Mouse (Mus musculus) frontal cortex, postnatal 14 days (tissue): Measurements from ENCODE around the gene Papss2.
"Not testable (repeated sequence)": the region's sequence is repeated elsewhere in the genome, so short reads cannot be mapped to it uniquely, and the experiment has no call there.

Experiments used
- DNase-seq, 2 experiments: peaks; one replicate each; pipeline ENCODE4 v3.0.0; 2022; ENCODE audit warnings: low spot score in 2 of 2

The Papss2 gene

DNA sequence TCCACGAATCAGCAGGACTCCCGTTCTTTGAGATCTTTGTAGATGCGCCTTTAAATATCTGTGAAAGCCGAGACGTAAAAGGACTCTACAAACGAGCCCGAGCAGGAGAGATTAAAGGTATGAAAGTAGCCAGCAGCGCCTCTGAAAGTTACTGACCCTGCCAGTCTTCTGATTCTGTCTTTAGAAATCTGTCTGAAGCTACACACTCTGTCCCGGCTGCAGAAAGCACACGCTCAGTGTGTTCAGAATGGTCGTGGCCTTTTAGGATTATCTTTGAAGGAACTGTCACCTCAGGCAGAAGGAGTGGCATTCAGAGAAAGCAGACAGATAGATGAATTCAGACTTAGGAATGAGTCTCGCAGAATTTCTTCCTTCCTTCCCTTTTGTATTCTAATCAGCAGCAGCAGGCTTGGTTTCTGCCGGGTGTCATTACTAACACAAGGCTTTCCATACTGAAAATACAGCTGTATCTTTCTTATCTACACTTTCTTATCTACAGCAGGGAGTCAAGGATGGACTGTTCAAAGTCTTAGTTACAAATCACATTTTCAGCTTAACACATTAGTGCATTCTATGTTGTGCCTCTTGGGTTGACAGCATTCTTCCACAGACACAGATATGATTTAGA, 42.8 kb downstream of the Papss2 start:
- DNase-seq = no peak

DNA sequence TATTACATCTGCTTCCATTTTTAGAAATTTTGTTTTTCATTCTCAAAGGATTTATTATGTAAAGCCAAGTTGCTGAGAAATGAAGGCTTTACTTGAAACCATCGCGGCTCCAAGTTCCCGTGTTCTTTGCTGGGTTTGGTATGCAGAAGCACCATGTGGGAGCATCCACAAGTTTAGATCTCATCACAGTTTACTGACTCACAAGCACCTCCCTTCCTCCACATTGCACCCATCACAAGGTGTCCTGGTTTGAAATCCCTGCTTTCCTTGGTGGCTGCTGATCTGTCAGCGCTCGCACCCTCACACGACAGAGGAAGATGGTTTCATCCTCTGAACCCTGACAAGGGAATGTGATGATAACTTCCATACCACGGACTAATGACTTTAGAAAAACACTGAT, 45.9 kb downstream of the Papss2 start:
- DNase-seq = no peak

DNA sequence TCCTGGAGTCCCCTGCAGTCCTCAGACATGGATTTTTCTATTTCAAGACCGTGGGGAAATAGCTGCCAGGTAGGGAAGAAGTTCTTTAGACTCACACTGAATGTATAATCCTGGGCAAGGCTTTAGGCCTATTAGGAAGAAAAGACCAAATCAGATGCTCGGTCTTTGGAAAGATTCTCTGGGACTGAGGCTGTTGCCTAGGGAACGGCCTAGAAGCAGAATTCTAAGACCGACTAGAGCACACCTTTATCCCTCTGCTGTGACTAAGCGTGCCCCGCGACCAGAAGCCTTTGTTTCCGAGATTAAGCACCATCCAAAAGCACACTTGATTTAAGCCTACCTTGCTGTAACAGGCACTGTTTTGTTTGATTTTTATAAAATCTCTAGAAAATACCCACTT, 46.4 kb downstream of the Papss2 start:
- no peak for DNase-seq

DNA sequence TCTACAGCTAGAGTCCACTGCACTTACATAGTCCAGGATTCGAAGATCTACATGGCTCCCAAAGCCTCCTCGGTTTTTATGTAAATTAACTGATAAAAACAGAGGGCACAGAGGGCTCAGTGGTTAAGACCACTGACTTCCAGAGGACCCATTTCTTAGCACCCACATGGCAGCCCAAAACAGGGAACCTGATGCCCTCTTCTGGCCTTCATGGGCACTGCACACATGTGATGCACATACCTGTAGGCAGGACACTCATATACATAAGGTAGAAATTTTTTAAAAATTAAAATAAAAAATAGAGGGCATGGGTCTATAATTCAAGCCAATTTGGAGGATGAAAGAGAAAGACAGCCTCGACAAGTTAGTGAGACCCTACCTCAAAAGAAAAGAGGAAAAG, 48.1 kb downstream of the Papss2 start:
- DNase-seq = no peak

DNA sequence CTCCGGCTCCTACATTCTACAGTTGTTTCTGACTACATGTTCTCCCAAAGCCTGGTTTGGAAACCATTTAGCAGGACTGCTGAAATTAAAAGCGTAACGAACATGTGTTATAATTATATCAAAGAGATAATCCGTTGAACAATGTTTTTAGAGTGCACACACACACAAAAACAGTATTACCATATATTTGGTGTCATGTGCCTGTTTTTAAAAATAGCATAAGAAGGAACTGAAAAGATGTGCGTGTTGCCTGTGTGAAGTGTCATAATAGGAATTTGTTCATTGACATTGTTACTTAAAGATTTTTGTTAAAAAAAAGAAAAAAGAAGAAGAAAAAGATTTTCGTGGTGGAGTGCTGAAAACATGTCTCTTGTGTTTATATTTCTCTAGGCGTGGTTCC, 50.3 kb downstream of the Papss2 start:
- DNase-seq = no peak

DNA sequence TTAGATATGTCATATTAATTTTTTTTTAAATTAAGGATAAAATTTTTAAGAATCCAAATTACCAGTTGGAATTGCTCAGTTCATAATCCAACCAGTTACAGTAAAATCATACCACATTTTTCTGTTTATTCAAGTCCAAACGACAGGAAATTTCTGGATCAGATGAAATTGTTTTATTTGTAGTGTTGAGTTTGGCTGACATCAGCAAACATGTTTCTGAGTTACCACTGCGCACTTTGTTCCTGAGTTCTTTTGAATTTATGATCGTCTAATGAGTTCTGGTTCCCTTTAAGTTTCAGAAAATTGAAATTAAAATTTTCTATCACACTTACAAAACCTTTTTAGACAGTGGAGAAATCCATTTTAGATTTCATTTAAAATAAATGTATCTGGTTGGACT, 50.8 kb downstream of the Papss2 start:
- DNase-seq = no peak

DNA sequence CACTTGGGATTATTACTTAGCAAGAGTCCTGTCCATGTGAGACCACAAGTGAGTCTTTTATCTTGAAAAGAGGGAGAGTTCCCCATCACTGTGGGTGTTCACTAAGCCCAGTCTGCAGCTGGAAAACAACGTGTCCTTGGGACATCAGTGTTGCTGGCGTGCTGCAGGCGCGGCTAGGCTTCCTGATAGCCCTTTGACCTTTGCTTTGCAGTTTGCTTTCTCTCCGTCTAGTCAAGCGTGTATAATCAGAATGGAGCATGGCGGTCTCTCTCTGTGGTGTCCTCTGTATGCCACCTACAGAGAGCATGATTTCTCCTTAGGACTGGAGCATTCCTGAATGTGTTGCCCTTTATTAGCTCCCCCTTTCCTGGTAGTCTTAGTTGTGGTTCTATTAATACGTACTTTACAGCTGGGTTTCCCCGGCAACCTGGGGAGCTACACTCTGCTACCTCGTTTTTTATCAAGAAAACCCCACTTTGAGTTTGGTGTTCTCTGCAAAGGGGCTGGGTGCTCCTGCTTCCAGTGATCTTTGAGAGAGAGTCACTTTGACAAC, 52.5 kb downstream of the Papss2 start:
- DNase-seq = no peak

DNA sequence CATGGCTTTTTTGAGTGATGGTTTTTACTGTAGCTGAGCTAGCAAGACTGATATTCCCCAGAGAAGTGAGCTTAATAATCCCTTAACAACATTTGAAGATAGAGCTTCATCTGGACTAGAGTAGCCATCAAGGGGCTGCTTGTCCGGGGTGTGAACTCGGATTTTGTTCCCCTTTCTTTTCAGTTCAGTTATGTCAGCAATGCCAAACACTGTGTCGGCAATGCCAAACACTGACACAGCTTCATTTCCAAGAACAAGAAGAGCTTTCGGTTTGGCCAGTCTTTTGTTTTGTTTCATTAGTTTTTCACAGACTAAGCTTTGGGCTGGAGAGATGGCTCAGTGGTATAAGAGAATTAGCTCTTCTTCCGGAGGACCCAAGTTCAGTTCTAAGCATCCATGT, 55.5 kb downstream of the Papss2 start:
- no peak for DNase-seq

DNA sequence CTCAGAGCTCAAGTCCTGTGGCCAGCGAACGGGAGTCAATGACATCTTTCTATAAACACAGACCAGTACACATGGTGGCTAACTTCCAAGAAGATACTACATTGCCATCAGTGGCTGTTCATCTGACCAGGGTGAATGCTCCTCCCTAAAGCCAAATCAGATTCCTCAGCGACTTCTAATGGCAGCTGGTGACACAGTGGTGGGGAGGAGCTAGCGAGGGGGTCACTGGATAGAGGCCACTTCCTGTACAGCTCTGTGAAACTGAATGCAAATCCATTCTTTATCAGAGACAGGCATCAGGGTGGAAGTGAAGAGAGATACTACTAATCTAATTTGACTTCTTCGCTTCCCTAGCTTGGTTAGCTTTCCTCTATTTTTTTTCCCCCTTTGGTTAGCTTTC, 57.5 kb downstream of the Papss2 start:
- DNase-seq = no peak

DNA sequence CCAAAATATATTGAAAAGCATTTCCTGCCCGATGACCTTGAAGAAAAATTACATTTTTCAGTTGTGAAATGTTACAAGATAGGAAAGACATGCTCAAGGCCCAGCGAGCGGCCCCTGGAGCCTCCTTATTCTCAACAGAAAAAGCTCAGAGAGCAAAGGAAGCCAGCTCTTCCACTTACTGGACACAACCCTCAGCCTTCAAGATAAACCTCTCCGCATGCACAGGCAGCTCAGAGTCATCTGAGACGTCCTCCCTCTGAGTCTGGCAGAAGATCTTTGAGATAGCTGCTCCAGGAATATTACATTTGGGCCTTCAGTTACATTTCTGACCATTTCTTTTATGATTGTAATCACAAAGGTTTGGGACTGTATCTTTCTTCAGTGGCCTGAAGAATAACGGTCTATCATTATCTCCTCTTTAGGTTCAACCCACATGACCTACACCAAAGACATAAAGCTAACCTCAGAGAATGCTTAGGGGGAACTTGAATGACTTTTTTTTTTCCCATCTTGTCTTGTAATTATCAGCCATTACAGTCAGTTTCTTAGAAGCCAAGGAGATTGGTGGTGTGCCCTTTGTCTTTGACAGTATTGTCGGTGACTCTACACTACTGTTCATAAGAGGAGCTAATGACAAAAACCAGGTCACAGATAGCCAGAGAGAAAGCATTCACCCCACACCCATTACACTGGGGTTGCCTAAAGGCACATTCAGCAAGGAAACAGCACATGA, 58.2 kb downstream of the Papss2 start:
- DNase-seq = no peak

DNA sequence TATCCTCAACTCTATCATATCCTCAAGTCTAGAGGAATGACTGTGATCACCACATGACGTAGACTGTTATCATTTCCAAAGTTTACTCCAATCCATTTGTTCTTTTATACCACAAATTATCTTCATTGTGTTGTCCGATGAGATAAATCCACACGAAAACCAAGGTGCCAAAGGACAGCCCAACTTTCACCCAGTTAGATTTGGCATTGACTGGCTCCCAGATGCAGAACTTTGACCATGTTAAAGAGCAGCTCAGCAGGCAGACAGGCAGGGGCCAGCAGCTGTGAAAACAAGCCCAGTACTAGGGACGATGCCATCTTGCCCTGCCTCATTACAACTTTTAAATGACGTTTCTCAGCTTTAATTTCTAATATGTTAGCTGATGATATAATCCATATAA, 63.8 kb downstream of the Papss2 start:
- no peak for DNase-seq

DNA sequence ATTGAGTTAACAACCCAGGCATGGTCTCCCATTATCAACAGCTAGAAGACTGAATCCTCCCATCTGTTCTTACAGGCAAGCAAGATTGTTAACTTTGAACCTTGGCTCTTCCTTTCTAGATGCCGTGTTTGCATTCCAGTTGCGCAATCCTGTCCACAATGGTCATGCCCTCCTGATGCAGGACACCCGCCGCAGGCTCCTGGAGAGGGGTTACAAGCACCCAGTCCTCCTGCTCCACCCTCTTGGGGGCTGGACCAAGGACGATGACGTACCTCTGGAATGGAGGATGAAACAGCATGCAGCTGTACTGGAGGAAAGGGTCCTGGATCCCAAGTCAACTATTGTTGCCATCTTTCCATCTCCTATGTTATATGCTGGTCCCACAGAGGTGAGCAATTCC, 67.3 kb downstream of the Papss2 start:
- DNase-seq = no peak

DNA sequence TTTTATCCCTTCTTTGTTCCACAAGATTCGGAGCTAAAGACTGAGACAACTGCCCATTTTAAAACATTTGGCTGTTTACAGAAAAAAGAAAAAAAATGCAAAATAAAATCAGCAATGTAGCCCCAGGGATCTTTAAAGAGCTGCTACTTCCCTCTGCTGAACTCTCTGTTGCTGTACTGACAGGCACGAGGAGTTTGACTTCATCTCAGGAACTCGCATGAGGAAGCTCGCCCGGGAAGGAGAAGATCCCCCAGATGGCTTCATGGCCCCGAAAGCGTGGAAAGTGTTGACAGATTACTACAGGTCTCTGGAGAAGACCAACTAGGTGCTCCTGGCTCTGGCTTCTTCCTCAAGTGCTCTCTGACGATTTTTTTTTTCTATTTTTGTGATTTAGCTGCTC, 69.7 kb downstream of the Papss2 start:
- DNase-seq = no peak

DNA sequence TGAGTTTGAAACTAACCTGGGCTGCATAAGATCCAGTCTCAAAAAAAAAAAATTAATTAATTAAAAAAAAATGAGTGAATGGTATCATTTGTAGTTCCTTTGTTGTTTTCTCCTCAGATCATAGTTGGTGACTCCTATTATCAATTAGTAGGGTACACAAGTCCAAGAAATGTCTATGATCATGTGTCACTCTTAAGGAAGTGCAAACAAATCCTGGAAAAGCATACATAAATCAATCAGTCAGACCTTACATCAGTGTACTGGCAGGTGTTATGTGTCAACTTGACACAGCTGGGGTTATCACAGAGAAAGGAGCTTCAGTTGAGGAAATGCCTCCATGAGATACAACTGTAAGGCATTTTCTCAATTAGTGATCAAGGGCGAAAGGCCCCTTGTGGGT, 72.2 kb downstream of the Papss2 start:
- DNase-seq = not testable (repeated sequence)

DNA sequence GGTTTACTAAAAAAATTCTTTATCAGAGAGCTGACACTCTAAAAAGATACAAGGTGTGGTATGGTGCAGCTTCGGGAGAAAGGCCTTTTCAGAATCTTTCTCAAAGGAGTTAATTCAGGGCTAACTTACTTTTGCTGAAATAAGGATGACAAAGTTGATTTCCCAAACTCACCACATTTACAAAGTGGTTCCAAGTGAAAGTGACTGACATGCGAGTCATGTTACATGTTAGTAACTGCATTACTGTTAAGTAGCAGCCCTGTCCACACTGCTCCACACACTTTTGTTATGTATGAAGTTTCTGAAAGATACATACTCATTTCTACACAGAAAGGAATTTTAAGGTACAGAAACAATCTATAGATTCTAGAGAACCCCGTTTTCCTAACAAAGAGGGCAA, 80.2 kb downstream of the Papss2 start:
- no peak for DNase-seq

DNA sequence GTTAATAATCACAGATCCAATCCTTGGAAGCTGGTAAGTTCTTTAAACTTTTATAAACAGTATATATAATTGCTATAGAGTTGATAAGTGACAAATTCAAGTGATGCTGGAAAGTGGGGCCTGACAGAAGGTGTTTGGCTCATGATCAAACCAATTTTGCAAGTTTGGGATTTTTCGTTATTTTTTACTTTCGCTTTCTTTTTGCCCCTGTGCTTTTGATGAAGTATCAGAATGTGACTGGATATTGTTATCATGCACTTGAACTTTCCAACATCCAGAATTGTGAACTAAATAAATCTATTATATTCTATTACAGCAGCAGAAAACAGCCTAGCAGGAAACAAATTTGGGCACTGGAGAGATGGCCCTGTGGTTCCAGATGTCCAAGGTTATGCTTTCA, 85.3 kb downstream of the Papss2 start:
- no peak for DNase-seq

DNA sequence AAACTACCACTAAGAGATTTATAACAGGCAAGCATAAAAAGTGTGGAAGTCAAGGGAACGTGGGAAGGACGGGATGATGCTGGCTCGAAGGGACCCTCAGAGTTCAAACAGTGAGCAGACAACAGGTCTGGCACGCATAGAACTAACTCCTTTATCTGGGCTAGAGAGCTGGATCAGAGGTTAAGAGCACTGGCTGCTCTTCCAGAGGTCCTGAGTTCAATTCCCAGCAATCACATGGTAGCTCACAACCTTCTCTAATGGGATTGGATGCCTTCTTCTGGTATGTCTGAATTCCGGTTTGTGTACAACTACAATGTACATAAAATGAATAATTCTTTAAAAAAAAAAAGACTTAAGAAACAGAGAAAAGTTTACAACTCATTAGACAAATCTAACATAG, 87.5 kb downstream of the Papss2 start:
- DNase-seq = no peak

DNA sequence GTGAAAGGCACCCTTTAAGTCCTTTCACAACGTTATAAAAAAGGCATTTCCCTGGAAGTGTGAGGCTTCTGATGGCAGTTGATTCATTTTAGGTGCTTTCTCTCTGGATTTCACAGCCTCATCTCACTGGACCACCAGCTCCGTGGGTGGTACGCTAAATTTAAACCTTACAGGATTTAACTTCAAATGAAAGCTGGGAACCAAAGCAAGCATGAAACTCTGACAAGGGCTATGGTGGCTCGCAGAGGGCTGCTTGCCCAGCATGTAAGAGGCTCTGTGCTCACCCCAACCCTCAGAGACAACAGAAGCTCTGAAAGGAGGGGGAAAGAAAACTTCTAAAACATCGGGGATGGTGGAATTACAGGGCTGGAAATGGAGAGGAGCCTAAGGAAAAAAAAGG, 92.1 kb downstream of the Papss2 start:
- no peak for DNase-seq

DNA sequence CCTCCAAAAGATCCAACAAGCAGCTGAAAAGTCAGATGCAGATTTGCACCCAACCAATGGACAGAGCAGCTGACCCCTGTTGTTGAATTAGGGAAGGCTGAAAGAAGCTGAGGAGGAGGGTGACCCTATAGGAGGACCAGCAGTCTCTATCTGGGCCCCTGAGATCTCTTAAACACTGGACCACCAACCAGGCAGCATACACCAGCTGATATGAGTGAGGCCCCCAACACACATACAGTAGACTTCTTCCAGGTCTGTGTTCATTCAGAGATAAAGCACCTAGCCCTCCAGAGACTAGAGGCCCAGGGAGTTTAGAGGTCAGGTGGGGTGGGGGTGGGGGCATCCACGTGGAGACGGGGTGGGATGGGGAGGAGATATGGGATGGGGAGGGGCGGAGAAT, 92.6 kb downstream of the Papss2 start:
- not testable (repeated sequence) for DNase-seq

DNA sequence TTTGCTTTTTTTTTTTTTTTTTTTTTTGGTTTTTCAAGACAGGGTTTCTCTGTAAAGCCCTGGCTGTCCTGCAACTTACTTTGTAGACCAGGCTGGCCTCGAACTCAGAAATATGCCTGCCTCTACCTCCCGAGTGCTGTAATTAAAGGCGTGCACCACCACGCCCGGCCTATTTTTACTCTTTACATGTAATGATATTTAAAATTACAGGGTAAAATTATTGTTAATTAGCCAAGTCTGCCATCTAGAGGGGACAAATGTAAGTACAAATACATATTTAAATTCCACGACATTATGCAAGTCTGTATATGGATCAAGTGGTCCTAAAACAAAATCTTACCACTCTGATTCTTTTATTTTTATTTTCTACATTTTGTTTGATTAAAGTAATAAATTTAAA, 94.1 kb downstream of the Papss2 start:
- DNase-seq = no peak

DNA sequence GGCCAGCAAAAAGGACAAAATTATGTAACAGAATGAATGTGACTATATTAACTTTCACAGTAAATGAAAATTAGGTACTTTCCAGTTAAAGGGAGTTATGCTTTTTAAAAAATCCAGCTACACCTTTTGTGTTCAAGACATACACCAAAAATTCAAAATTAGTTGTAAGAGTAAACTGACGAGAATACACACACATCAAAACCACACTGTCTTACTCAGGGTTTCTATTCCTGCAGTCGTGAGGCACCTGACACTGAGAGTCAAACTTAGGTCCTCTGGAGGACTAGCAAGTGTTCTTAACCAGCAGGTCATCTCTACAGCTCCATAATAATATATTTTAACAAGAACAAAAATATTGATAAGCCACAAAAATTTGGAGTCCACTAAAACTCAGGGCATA, 101.1 kb downstream of the Papss2 start:
- no peak for DNase-seq

DNA sequence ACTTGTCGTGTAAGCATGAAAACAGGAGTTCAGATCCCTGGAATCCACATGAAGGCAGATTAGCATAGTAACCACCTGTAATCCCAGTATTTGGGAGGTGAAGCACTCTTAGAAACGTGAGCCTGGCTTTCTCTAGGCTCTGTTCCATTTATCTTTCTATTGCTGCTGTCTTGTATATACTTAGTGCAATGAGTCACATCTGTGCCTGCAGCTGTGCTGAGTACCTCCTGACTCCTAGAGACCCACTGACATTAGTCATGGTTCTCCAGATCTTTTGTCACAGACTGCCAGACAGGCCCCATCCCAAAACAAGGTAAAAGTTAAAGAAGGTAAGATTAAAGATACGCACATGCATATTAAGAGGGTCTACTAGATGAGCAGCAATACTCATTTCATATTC, 106.6 kb downstream of the Papss2 start:
- no peak for DNase-seq

DNA sequence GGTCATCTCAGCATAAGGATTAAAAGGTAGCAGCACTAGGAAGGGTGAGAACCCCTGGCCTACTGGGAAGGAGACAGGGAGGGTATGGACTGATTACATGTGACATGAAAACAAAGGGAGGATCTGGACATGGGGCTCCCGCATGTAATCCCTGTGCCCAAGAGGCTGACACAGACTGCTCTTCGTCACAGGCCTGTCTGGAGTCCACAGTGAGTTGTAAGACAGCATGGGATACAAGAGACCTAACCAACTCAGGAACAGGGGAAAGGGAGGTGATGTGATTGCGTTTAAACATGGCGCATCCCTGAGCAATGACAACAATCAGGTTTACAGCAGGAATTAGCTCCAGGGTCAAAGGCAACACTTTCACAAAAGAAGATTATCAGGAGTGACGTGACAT, 113.4 kb downstream of the Papss2 start:
- no peak for DNase-seq

DNA sequence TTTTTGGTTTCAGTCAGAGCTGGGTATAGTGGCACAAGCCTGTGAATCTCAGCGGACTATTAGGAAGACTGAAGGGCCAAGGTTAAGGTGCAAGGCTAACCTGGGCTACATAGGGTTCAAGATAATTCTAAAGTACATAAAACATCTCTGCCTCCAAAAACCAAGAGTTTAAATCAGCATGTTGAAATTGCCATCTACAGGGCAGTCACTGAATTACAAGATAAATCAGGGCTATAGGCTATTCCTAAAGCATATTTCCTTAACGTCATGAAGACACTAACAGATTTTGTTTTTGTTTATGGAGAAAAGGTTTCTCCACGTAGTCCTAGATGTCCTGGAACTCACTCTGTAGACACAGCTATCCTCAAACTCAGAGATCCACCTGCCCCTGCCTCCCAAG, 114.7 kb downstream of the Papss2 start:
- DNase-seq = no peak
